Mouse (Mus musculus) hindbrain, embryonic 15.5 days (tissue): Measurements from ENCODE around the gene Kyat3. TPM values are rescaled to one million over a fixed set of nuclear protein-coding genes. Genes with fewer than 3 reads are reported as not detected.

ENCODE experiments used
- ATAC-seq: fragments of 200-750 bp; cut with Nextera tagmentation; 2 replicates; pipeline ENCODE4 v1.8.0; 2017; ENCODE audit warnings: low read depth, moderate number of reproducible peaks, moderate TSS enrichment; ENCODE audit not compliant: low FRiP score
- H3K27ac ChIP-seq: fragments of 300-500 bp; sonication (generic); replicated peaks from 2 replicates; pipeline ENCODE4 v1.5.1; 2015; ENCODE audit warnings: mild to moderate bottlenecking, inconsistent platforms
- H3K27me3 ChIP-seq: fragments of 300-500 bp; sonication (generic); 2 replicates; pipeline ENCODE4 v1.6.1; 2015; ENCODE audit warnings: control low read depth, inconsistent platforms
- H3K36me3 ChIP-seq: fragments of 300-500 bp; sonication (generic); 2 replicates; pipeline ENCODE4 v1.6.1; 2015; ENCODE audit warnings: control low read depth, inconsistent platforms
- H3K4me1 ChIP-seq: fragments of 300-500 bp; sonication (generic); replicated peaks from 2 replicates; pipeline ENCODE4 v1.6.1; 2015; ENCODE audit warnings: control low read depth, inconsistent platforms
- H3K4me2 ChIP-seq: fragments of 300-500 bp; sonication (generic); 2 replicates; pipeline ENCODE4 v1.6.1; 2015; ENCODE audit warnings: moderate library complexity, mild to moderate bottlenecking, inconsistent platforms
- H3K4me3 ChIP-seq: fragments of 300-500 bp; sonication (generic); 2 replicates; pipeline ENCODE4 v1.5.1; 2015; ENCODE audit warnings: mild to moderate bottlenecking, inconsistent platforms
- H3K9ac ChIP-seq: fragments of 300-500 bp; sonication (generic); 2 replicates; pipeline ENCODE4 v1.6.1; 2015; ENCODE audit warnings: inconsistent platforms
- H3K9me3 ChIP-seq: fragments of 300-500 bp; sonication (generic); 2 replicates; pipeline ENCODE4 v1.6.1; 2016; ENCODE audit warnings: control low read depth, inconsistent platforms
- WGBS: fragments of 180-500 bp; shearing (Covaris S2); methylation state at CpG from one replicate; pipeline ENCODE4 v1.1.7; 2015; 5-methylcytosine and 5-hydroxymethylcytosine counted together
- polyA plus RNA-seq: library from polyadenylated mRNA; unstranded; fragments of >200 nt; fragmentation: Nextera tagmentation; extraction: Ambion mirVana; gene quantifications from 2 replicates; pipeline ENCODE4 v1.2.1, GENCODE M21; 2015

Gene Kyat3
- polyA plus RNA-seq, 1 experiment from 2014 or later: 5.4 TPM

GRCm38 (mm10) chr3:142755132-142755867, 54.4 kb downstream of the Kyat3 start:
- no peak overlapping the region for H3K27ac ChIP-seq
- no peaks in the 10 kb centered on the region for H3K4me1 ChIP-seq
- H3K27me3 ChIP-seq: no peaks in the 10 kb centered on the region
- no peak overlapping the region for H3K4me3 ChIP-seq
- no peak overlapping the region for H3K9ac ChIP-seq
- WGBS: 73% methylated on average over 18 of the region's 18 CpGs
- no peaks in the 10 kb centered on the region for H3K36me3 ChIP-seq
- ATAC-seq: no peak
- H3K9me3 ChIP-seq: no peaks in the 10 kb centered on the region
- H3K4me2 ChIP-seq: peak overlapping the region; percentile 8; the same call in 1 of the 2 replicates

- no peaks in the 10 kb centered on the region for H3K27me3 ChIP-seq
- WGBS: 66% methylated on average over 12 of the region's 12 CpGs
- H3K9ac ChIP-seq: no peak overlapping the region
- H3K36me3 ChIP-seq: no peaks in the 10 kb centered on the region
- no peaks in the 10 kb centered on the region for H3K4me1 ChIP-seq
- H3K4me2 ChIP-seq: no peak overlapping the region
- no peaks in the 10 kb centered on the region for H3K9me3 ChIP-seq
- no peak for ATAC-seq
- no peak overlapping the region for H3K27ac ChIP-seq
- H3K4me3 ChIP-seq: no peak overlapping the region
Measured at GRCm38 (mm10) chr3:142757841-142758240, 57.0 kb downstream of the Kyat3 start.

- Histone ChIP-seq H3K4me1 (no peaks in the 10 kb centered on the region), H3K4me2 (no peak overlapping the region), H3K9ac (no peak overlapping the region), H3K27me3 (no peaks in the 10 kb centered on the region), H3K27ac (no peak overlapping the region), H3K36me3 (no peaks in the 10 kb centered on the region), H3K9me3 (no peaks in the 10 kb centered on the region), H3K4me3 (no peak overlapping the region)
- ATAC-seq: no peak
- 84% methylated on average over 7 of the region's 7 CpGs for WGBS
Measured at GRCm38 (mm10) chr3:142758593-142758992, 57.7 kb downstream of the Kyat3 start.

GRCm38 (mm10) chr3:142760356-142760755, 59.5 kb downstream of the Kyat3 start:
- WGBS: 66% methylated on average over 6 of the region's 6 CpGs
- 0 out of 2 replicates have a peak, but pooled peaks cover 4% of the 10 kb centered on the region for H3K4me1 ChIP-seq
- no peak overlapping the region for H3K4me3 ChIP-seq
- no peak overlapping the region for H3K4me2 ChIP-seq
- no peaks in the 10 kb centered on the region for H3K27me3 ChIP-seq
- no peak for ATAC-seq
- no peak overlapping the region for H3K9ac ChIP-seq
- H3K9me3 ChIP-seq: no peaks in the 10 kb centered on the region
- H3K36me3 ChIP-seq: no peaks in the 10 kb centered on the region
- H3K27ac ChIP-seq: no peak overlapping the region

- Histone ChIP-seq H3K27ac (peak within 1 kb of the TSS; percentile 85), H3K9me3 (no peaks in the 10 kb centered on the region), H3K36me3 (no peaks in the 10 kb centered on the region), H3K9ac (peak within 1 kb of the TSS; percentile 69), H3K27me3 (no peaks in the 10 kb centered on the region), H3K4me1 (peaks cover 20% of the 10 kb centered on the region), H3K4me3 (peak within 1 kb of the TSS; percentile 69), H3K4me2 (peak within 1 kb of the TSS; percentile 72)
- ATAC-seq: peak; percentile 99
- under 1% methylated on average over 64 of the region's 64 CpGs for WGBS
Measured at GRCm38 (mm10) chr3:142764995-142765777, 64.3 kb downstream of the Kyat3 start, which contains the start of gene Gtf2b. TSS of gene Gtf2b (plus strand) at chr3:142765045.

- Histone ChIP-seq H3K4me1 (peaks cover 20% of the 10 kb centered on the region), H3K9ac (peak overlapping the region; percentile 69), H3K9me3 (no peaks in the 10 kb centered on the region), H3K4me2 (peak overlapping the region; percentile 72), H3K4me3 (peak overlapping the region; percentile 69), H3K36me3 (no peaks in the 10 kb centered on the region), H3K27ac (no peak overlapping the region), H3K27me3 (no peaks in the 10 kb centered on the region)
- ATAC-seq: no peak
- WGBS: 31% methylated on average over 10 of the region's 10 CpGs
Measured at GRCm38 (mm10) chr3:142765778-142766165, 64.9 kb downstream of the Kyat3 start.

GRCm38 (mm10) chr3:142768498-142768897, 67.6 kb downstream of the Kyat3 start:
- WGBS: 95% methylated on average over 6 of the region's 6 CpGs
- H3K27ac ChIP-seq: no peak overlapping the region
- no peak overlapping the region for H3K4me2 ChIP-seq
- H3K9ac ChIP-seq: no peak overlapping the region
- H3K4me1 ChIP-seq: peaks cover 20% of the 10 kb centered on the region
- H3K36me3 ChIP-seq: peaks cover 6% of the 10 kb centered on the region
- no peaks in the 10 kb centered on the region for H3K27me3 ChIP-seq
- no peaks in the 10 kb centered on the region for H3K9me3 ChIP-seq
- H3K4me3 ChIP-seq: no peak overlapping the region
- no peak for ATAC-seq

GRCm38 (mm10) chr3:142770518-142770917, 69.7 kb downstream of the Kyat3 start:
- Histone ChIP-seq H3K4me2 (no peak overlapping the region), H3K9ac (no peak overlapping the region), H3K4me3 (no peak overlapping the region), H3K27me3 (no peaks in the 10 kb centered on the region), H3K36me3 (peaks cover 6% of the 10 kb centered on the region), H3K27ac (no peak overlapping the region), H3K4me1 (peaks cover 16% of the 10 kb centered on the region), H3K9me3 (no peaks in the 10 kb centered on the region)
- ATAC-seq: no peak
- WGBS: 71% methylated on average over 1 of the region's 1 CpGs

GRCm38 (mm10) chr3:142773538-142774191, 72.8 kb downstream of the Kyat3 start:
- Histone ChIP-seq H3K4me1 (no peaks in the 10 kb centered on the region), H3K27ac (no peak overlapping the region), H3K36me3 (peaks cover 10% of the 10 kb centered on the region), H3K9ac (no peak overlapping the region), H3K27me3 (no peaks in the 10 kb centered on the region), H3K4me3 (no peak overlapping the region), H3K4me2 (no peak overlapping the region), H3K9me3 (no peaks in the 10 kb centered on the region)
- ATAC-seq: no peak
- 83% methylated on average over 4 of the region's 4 CpGs for WGBS

- WGBS: 85% methylated on average over 3 of the region's 3 CpGs
- Histone ChIP-seq H3K27me3 (no peaks in the 10 kb centered on the region), H3K36me3 (peaks cover 32% of the 10 kb centered on the region), H3K27ac (no peak overlapping the region), H3K9ac (no peak overlapping the region), H3K4me3 (no peak overlapping the region), H3K9me3 (no peaks in the 10 kb centered on the region), H3K4me1 (no peaks in the 10 kb centered on the region), H3K4me2 (no peak overlapping the region)
- ATAC-seq: no peak
Measured at GRCm38 (mm10) chr3:142777227-142777626, 76.4 kb downstream of the Kyat3 start.

- H3K4me2 ChIP-seq: no peak overlapping the region
- no peak for ATAC-seq
- no peaks in the 10 kb centered on the region for H3K4me1 ChIP-seq
- peaks cover 31% of the 10 kb centered on the region for H3K36me3 ChIP-seq
- no peak overlapping the region for H3K4me3 ChIP-seq
- H3K27ac ChIP-seq: no peak overlapping the region
- no peaks in the 10 kb centered on the region for H3K9me3 ChIP-seq
- WGBS: 37% methylated on average over 2 of the region's 2 CpGs
- no peak overlapping the region for H3K9ac ChIP-seq
- H3K27me3 ChIP-seq: no peaks in the 10 kb centered on the region
Measured at GRCm38 (mm10) chr3:142786423-142787072, 85.7 kb downstream of the Kyat3 start.
